Mouse (Mus musculus) limb, embryonic 11.5 days (tissue): ENCODE measurements around the gene Synj2bp. TPM values are rescaled to one million over a fixed set of nuclear protein-coding genes. Genes with fewer than 3 reads are reported as not detected.
"Not testable (repeated sequence)": the region's sequence is repeated elsewhere in the genome, so short reads cannot be mapped to it uniquely, and the experiment has no call there.

Experiments used
- ATAC-seq: fragments of 200-750 bp; cut with Nextera tagmentation; 2 replicates; pipeline ENCODE4 v1.8.0; 2017; ENCODE audit warnings: low read depth; ENCODE audit not compliant: insufficient number of reproducible peaks, low FRiP score, low TSS enrichment
- DNase-seq: peaks from one replicate; pipeline ENCODE4 v3.0.0-alpha.2; 2015; ENCODE audit warnings: low spot score
- H3K27ac ChIP-seq: fragments of 300-500 bp; sonication (generic); replicated peaks from 2 replicates; pipeline ENCODE4 v1.5.1; 2014; ENCODE audit warnings: low read depth, mild to moderate bottlenecking, low read length
- H3K27me3 ChIP-seq: fragments of 300-500 bp; sonication (generic); 2 replicates; pipeline ENCODE4 v1.6.1; 2014; ENCODE audit warnings: mild to moderate bottlenecking, low read length, mixed read lengths; ENCODE audit not compliant: control insufficient read depth, insufficient read depth
- H3K36me3 ChIP-seq: fragments of 300-500 bp; sonication (generic); 2 replicates; pipeline ENCODE4 v1.6.1; 2014; ENCODE audit warnings: mild to moderate bottlenecking, low read length, moderate library complexity, mixed read lengths; ENCODE audit not compliant: control insufficient read depth, insufficient read depth
- H3K4me1 ChIP-seq: fragments of 300-500 bp; sonication (generic); 2 replicates; pipeline ENCODE4 v1.6.1; 2014; ENCODE audit warnings: low read length, mixed read lengths; ENCODE audit not compliant: control insufficient read depth, insufficient read depth
- H3K4me2 ChIP-seq: fragments of 300-500 bp; sonication (generic); 2 replicates; pipeline ENCODE4 v1.6.1; 2014; ENCODE audit warnings: low read depth, mild to moderate bottlenecking, moderate library complexity; ENCODE audit not compliant: severe bottlenecking
- H3K4me3 ChIP-seq: fragments of 300-500 bp; sonication (generic); 2 replicates; pipeline ENCODE4 v1.5.1; 2014; ENCODE audit warnings: low read depth, low read length
- H3K9ac ChIP-seq: fragments of 300-500 bp; sonication (generic); 2 replicates; pipeline ENCODE4 v1.6.1; 2014; ENCODE audit warnings: mild to moderate bottlenecking, low read length
- H3K9me3 ChIP-seq: fragments of 300-500 bp; sonication (generic); 2 replicates; pipeline ENCODE4 v1.6.1; 2016; ENCODE audit warnings: low read length; ENCODE audit not compliant: control insufficient read depth
- WGBS: fragments of 180-500 bp; shearing (Covaris S2); extraction: QIAGEN DNeasy Blood & Tissue Kit; methylation state at CpG from one replicate; pipeline ENCODE4 v1.1.7; 2014; 5-methylcytosine and 5-hydroxymethylcytosine counted together
- polyA plus RNA-seq: library from polyadenylated mRNA; unstranded; fragments of >200 nt; fragmentation: Nextera tagmentation; extraction: Ambion mirVana; gene quantifications from 2 replicates; pipeline ENCODE4 v1.2.1, GENCODE M21; 2014

Gene Synj2bp
- polyA plus RNA-seq, 1 experiment from 2014 or later, result 31.0 TPM

DNA sequence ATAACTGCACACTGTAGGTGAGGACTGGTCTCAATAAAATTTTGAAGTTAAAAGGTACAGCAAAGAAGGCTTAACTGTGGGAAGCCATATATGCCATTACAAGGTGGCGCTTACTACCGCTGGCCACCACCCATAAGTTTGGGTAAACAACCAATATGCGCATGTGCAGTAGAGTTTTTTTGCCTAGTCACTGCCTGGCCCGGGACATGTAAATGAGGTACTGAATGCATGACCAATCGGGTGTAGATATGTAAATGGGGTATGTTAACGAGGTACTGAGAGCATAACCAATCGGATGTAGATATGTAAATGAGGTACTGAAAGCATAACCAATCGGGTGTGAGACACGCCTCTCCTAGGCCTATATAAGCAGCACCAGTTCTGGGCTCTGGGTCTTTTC, 35.8 kb downstream of the Synj2bp start:
- DNase-seq, H3K9ac ChIP-seq, H3K4me3 ChIP-seq, H3K27ac ChIP-seq, H3K36me3 ChIP-seq, ATAC-seq, H3K9me3 ChIP-seq, H3K4me1 ChIP-seq, H3K27me3 ChIP-seq, H3K4me2 ChIP-seq: not testable (repeated sequence)
- 95% methylated on average over 9 of the region's 9 CpGs for WGBS

- WGBS, result 93% methylated on average over 5 of the region's 5 CpGs
- ATAC-seq, result no peak
- Histone ChIP-seq H3K9ac (no peak overlapping the region), H3K36me3 (no peaks in the 10 kb centered on the region), H3K4me1 (no peaks in the 10 kb centered on the region), H3K9me3 (no peaks in the 10 kb centered on the region), H3K4me2 (no peak overlapping the region), H3K27ac (no peak overlapping the region), H3K4me3 (no peak overlapping the region), H3K27me3 (no peaks in the 10 kb centered on the region)
- DNase-seq, result no peak
These were observed 42.2 kb downstream of the Synj2bp start for GRCm38 (mm10) chr12:81490491-81490890.

DNA sequence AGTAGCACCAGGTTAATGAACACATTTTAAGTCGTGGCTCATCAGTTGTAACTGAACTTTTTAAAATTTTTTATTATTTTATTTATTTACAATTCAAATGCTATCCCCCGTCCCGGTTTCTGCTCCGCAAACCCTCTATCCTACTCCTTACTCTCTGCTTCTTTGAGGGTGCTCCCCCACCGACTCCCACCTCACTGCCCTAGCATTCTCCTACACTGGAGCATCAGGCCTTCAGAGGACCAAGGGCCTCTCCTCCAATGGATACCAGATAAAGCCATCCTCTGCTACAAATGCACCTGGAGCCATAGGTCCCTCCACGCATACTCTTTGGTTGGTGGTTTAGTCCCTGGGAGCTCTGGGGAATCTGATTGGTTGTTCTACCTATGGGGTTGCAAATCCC, 47.4 kb downstream of the Synj2bp start:
- ATAC-seq (0 out of 2 replicates have a peak, but pooled peaks have one; percentile 18), DNase-seq (no peak)
- H3K4me2 ChIP-seq, result peak overlapping the region; percentile 46
- no peak overlapping the region for H3K27ac ChIP-seq
- no peaks in the 10 kb centered on the region for H3K9me3 ChIP-seq
- no peaks in the 10 kb centered on the region for H3K4me1 ChIP-seq
- 48% methylated on average over 6 of the region's 6 CpGs for WGBS
- no peaks in the 10 kb centered on the region for H3K27me3 ChIP-seq
- H3K4me3 ChIP-seq, result peak overlapping the region; percentile 70
- H3K9ac ChIP-seq, result peak overlapping the region; percentile 73; the same call in 1 of the 2 replicates
- H3K36me3 ChIP-seq, result no peaks in the 10 kb centered on the region

DNA sequence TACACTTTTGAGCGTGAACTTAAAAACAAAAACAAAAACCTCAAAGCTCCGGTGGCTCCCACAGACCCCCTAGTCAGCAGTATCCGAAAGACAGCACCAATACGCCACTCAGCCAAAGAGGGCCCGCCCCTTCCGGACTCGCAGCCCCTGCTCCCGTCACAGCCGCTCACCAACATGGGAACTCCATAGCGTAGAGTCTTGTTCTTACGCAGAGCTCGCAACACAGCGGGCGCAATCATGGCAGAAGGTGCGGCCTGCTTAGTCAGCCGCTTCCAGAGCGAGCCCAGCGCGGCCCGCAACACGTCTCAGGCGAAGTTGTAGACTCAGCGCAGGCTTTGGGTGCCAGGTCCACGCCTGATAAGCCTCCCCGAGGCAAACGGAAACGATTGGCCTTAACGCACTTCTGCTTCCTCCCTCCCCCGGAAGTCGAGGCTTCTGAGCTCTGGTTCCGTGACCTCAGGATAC, 48.0 kb downstream of the Synj2bp start, which contains the start of gene Cox16:
Cox16 (minus strand) TSS at position 401 of the 465 bp plus-strand sequence.
- Histone ChIP-seq H3K4me3 (peak within 1 kb of the TSS; percentile 70), H3K27ac (peak within 1 kb of the TSS; percentile 83), H3K9ac (peak within 1 kb of the TSS; percentile 73), H3K36me3 (no peaks in the 10 kb centered on the region), H3K9me3 (no peaks in the 10 kb centered on the region), H3K4me2 (peak within 1 kb of the TSS; percentile 46), H3K27me3 (no peaks in the 10 kb centered on the region), H3K4me1 (no peaks in the 10 kb centered on the region)
- DNase-seq (peak; percentile 91), ATAC-seq (peak; percentile 97)
- WGBS, result under 1% methylated on average over 31 of the region's 31 CpGs

DNA sequence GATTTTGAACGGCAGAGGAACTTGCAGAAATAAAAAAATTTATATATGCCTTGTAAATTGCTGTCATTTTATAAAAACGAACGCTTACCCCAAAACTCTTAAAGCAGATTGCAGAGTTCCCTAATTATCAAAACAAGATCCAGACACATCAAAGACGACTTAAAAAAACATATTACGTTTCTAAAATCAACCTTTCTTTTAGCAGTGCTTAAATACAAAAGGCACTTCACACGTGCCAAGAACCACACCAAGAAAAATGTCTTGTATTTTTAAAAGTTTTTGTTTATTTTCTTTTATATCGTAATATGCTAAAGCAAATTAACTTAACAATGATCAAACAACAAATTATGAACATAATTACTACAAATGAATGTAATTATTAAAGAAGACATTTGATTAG, 48.5 kb downstream of the Synj2bp start:
- Histone ChIP-seq H3K9ac (peak overlapping the region; percentile 73; the same call in 1 of the 2 replicates), H3K4me1 (no peaks in the 10 kb centered on the region), H3K9me3 (no peaks in the 10 kb centered on the region), H3K27ac (no peak overlapping the region), H3K4me3 (peak overlapping the region; percentile 70), H3K4me2 (peak overlapping the region; percentile 46), H3K36me3 (no peaks in the 10 kb centered on the region), H3K27me3 (no peaks in the 10 kb centered on the region)
- no peak for DNase-seq
- no peak for ATAC-seq
- 4% methylated on average over 7 of the region's 7 CpGs for WGBS

DNA sequence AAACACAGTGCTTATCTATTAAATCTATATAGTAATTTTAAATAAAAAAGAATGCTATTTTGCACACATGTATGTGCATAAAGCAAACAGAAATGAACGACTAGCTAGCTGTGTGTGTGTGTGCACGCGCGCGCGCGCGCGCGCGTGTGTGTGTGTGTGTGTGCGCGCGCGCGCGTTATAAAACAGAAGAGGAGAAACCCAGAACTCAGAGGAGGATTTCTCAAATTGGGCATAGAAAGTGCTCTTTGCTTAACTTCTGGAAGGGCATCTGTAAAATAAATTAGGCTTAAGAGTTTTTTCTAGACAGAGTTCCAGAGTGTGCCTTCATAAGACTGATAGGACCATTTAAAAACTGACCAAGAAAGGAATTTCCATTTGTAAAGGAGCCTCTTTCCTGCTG, 49.1 kb downstream of the Synj2bp start:
- H3K9me3 ChIP-seq, result no peaks in the 10 kb centered on the region
- WGBS, result 46% methylated on average over 17 of the region's 17 CpGs
- no peaks in the 10 kb centered on the region for H3K36me3 ChIP-seq
- H3K27ac ChIP-seq, result no peak overlapping the region
- peak; percentile 56 for DNase-seq
- peak overlapping the region; percentile 70 for H3K4me3 ChIP-seq
- no peaks in the 10 kb centered on the region for H3K27me3 ChIP-seq
- H3K4me1 ChIP-seq, result no peaks in the 10 kb centered on the region
- ATAC-seq, result no peak
- peak overlapping the region; percentile 37 for H3K4me2 ChIP-seq
- H3K9ac ChIP-seq, result no peak overlapping the region

DNA sequence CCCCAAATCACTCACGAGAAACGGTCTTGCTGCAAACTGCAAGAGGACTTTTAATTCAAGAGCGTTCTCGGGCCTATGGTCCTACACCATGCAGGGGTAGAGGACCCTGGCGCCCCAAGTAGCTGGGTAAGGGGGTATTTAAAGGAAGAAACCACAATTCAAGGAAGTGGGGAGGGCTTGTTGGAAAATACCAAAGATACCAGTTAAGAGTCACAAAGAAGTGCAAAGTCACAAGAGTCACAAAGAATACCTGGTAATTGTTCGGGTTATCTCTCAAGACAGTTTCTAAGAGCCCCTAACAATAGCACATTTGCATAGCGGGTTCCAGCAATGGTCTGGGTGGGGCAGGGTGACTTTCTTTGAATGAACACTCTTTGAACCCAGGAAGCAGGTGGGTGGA, 73.7 kb downstream of the Synj2bp start:
- WGBS, result 96% methylated on average over 7 of the region's 7 CpGs
- not testable (repeated sequence) for DNase-seq, H3K27me3 ChIP-seq, H3K9ac ChIP-seq, H3K9me3 ChIP-seq, ATAC-seq, H3K4me2 ChIP-seq, H3K4me3 ChIP-seq, H3K36me3 ChIP-seq, H3K27ac ChIP-seq, H3K4me1 ChIP-seq
